25 mouse cellular contexts compared by ENCODE assay signal in genomic region chr4:117278381-117279252, GRCm38 (mm10). TPM values are rescaled to one million over a fixed set of nuclear protein-coding genes. Genes with fewer than 3 reads are reported as not detected.
A peak's percentile ranks its signal among the peaks of the same experiment; 100 is the strongest.
DNase-seq lines count a peak whose midpoint lies in the region; ATAC-seq and TF ChIP-seq lines count a peak whose summit lies in the region.
"Had no signal": no experiment of that assay in that cellular context is flagged by ENCODE, and none has a peak within 500 bp of the region (broad histone marks: within the 10 kb centered on the region; RNA-seq: fewer than 3 reads in every experiment).

No protein-coding gene starts in this region.

- H3K9ac ChIP-seq in forebrain, embryonic 12.5 days, result no peak overlapping the region
- no peak overlapping the region for H3K9ac ChIP-seq in midbrain, embryonic 13.5 days (replicated peaks)
- H3K9ac ChIP-seq: liver, embryonic 13.5 days; lung, embryonic 14.5 days; stomach, embryonic 15.5 days had no signal

- ATAC-seq in forebrain, embryonic 12.5 days (ENCODE audit: low FRiP score), result no peak
- peak; percentile 36 for ATAC-seq in Patski
- ATAC-seq in midbrain, embryonic 13.5 days, result no peak
- ATAC-seq: activated CD4-positive, CD25-positive, alpha-beta regulatory T cell, adult 4 months had no signal

- H3K36me3 ChIP-seq in forebrain, embryonic 12.5 days (replicated peaks), result peaks cover 92% of the 10 kb centered on the region
- H3K36me3 ChIP-seq in forebrain, embryonic 10.5 days (replicated peaks), result peaks cover 99% of the 10 kb centered on the region
- H3K36me3 ChIP-seq in midbrain, embryonic 13.5 days, result peaks cover 80% of the 10 kb centered on the region

- no peak overlapping the region for H3K4me2 ChIP-seq in forebrain, embryonic 12.5 days
- H3K4me2 ChIP-seq in midbrain, embryonic 13.5 days (replicated peaks), result no peak overlapping the region
- H3K4me2 ChIP-seq: heart, embryonic 11.5 days; liver, embryonic 13.5 days; lung, embryonic 14.5 days; stomach, embryonic 15.5 days had no signal

- TF ChIP-seq CTCF in layer of hippocampus, adult 2 months (conservative IDR thresholded peaks at IDR 0.05), result no peak
- TF ChIP-seq CTCF in Patski (IDR thresholded peaks at IDR 0.05), result no peak

- CTCF ChIA-PET in Patski (lab: Charles Lee), result interaction anchor here (0.6 to 2.5 kb wide), 3 partner anchors 8 to 11 kb away, joined by 3 to 10 read pairs (median 8); no protein-coding TSS in a partner anchor

- peaks cover 36% of the 10 kb centered on the region for H3K4me1 ChIP-seq in forebrain, embryonic 12.5 days
- peaks cover 59% of the 10 kb centered on the region for H3K4me1 ChIP-seq in forebrain, embryonic 10.5 days
- peaks cover 49% of the 10 kb centered on the region for H3K4me1 ChIP-seq in midbrain, embryonic 13.5 days (replicated peaks)

- in situ Hi-C loops in Patski (cut with MboI; ENCODE audit: low pct_unique_long_range_greater_than_20kb), result loop anchor here (10.0 kb wide), 1 partner anchor 396 kb away; no protein-coding TSS in a partner anchor

- H3K27ac ChIP-seq in forebrain, embryonic 12.5 days, result 0 out of 2 replicates have a peak overlapping the region, but pooled peaks have one; percentile 6
- H3K27ac ChIP-seq in forebrain, embryonic 10.5 days, result no peak overlapping the region
- peak overlapping the region; percentile 15; the same call in 1 of the 2 replicates for H3K27ac ChIP-seq in layer of hippocampus, adult 2 months
- H3K27ac ChIP-seq in midbrain, embryonic 13.5 days, result peak overlapping the region; percentile 2; the same call in 1 of the 2 replicates
- H3K27ac ChIP-seq: liver, embryonic 13.5 days; stomach, embryonic 15.5 days had no signal

- 83% methylated on average over 10 of the region's 10 CpGs for WGBS in forebrain, embryonic 12.5 days
- 87% methylated on average over 10 of the region's 10 CpGs for WGBS in forebrain, embryonic 10.5 days
- 57% methylated on average over 10 of the region's 10 CpGs for WGBS in midbrain, embryonic 13.5 days

- POLR2A ChIA-PET in Patski (lab: Charles Lee), result no interaction called here

- no peak for DNase-seq in forebrain, embryonic 10.5 days (ENCODE audit: extremely low spot score, low spot score)
- no peak for DNase-seq in layer of hippocampus, adult 2 months (ENCODE audit: low spot score in 2 of 2)
- no peak for DNase-seq in layer of hippocampus, adult 9-11 months
- DNase-seq in Patski (ENCODE audit: low read depth, low spot score) (peak; percentile 68), MN1 (ENCODE audit: low spot score) (no peak)
- DNase-seq: B cell, adult 2 months; cerebellum, adult 18-20 months; cerebellum, postnatal 25 days; embryo, embryonic 11 days; heart, postnatal 14 days; kidney, adult 18-20 months; kidney, postnatal 36 days; liver, embryonic 13.5 days; lung, embryonic 14.5 days; lung, postnatal 4 days; right cerebral cortex, postnatal 25 days; thymus, adult 2 months had no signal

- H3K4me3 ChIP-seq in forebrain, embryonic 12.5 days (replicated peaks), result no peak overlapping the region
- no peak overlapping the region for H3K4me3 ChIP-seq in forebrain, embryonic 10.5 days
- no peak overlapping the region for H3K4me3 ChIP-seq in layer of hippocampus, adult 2 months
- H3K4me3 ChIP-seq in midbrain, embryonic 13.5 days (replicated peaks), result no peak overlapping the region
- H3K4me3 ChIP-seq: liver, embryonic 13.5 days; stomach, embryonic 15.5 days had no signal

- no peaks in the 10 kb centered on the region for H3K27me3 ChIP-seq in forebrain, embryonic 12.5 days
- H3K27me3 ChIP-seq in forebrain, embryonic 10.5 days (ENCODE audit: poor library complexity, severe bottlenecking), result peaks cover 78% of the 10 kb centered on the region
- no peaks in the 10 kb centered on the region for H3K27me3 ChIP-seq in Patski
- peaks cover 59% of the 10 kb centered on the region for H3K27me3 ChIP-seq in midbrain, embryonic 13.5 days
- H3K27me3 ChIP-seq: liver, embryonic 13.5 days; stomach, embryonic 15.5 days had no signal

- peaks cover 10% of the 10 kb centered on the region for H3K9me3 ChIP-seq in forebrain, embryonic 12.5 days
- peaks cover 24% of the 10 kb centered on the region for H3K9me3 ChIP-seq in forebrain, embryonic 10.5 days
- peaks cover 10% of the 10 kb centered on the region; the same call in 1 of the 2 replicates for H3K9me3 ChIP-seq in midbrain, embryonic 13.5 days
- H3K9me3 ChIP-seq: stomach, embryonic 15.5 days had no signal

RNA-seq across cellular contexts. Expression of gene Armh1, which starts 26.7 kb away (rescaled TPM):
- 0.23 and 0.33 TPM in 2 replicates for polyA plus RNA-seq in forebrain, embryonic 12.5 days (2016; fragmentation: Nextera tagmentation; extraction: Ambion mirVana)
- 0.15 and 0.53 TPM in 2 replicates for polyA plus RNA-seq in forebrain, embryonic 10.5 days (2016; fragmentation: Nextera tagmentation; extraction: Ambion mirVana)
- under 1 TPM; 0.47 to 0.59 TPM for total RNA-seq in layer of hippocampus, adult 2 months (2021)
- polyA plus RNA-seq in Patski (2021), result 0.05 TPM
- polyA plus RNA-seq in midbrain, embryonic 13.5 days (2015; fragmentation: Nextera tagmentation; extraction: Ambion mirVana), result 0.31 and 0.83 TPM in 2 replicates
- total RNA-seq: gastrocnemius, adult 18-20 months; granulocyte monocyte progenitor cell, adult 5-6 weeks; neutrophil, adult 5-6 weeks had no signal
- polyA plus RNA-seq: activated CD4-positive, CD25-positive, alpha-beta regulatory T cell, adult 4 months; liver, embryonic 13.5 days had no signal

RNA-seq across cellular contexts. Expression of gene Tmem53, which starts 26.9 kb away (rescaled TPM):
- 7.8 and 8.4 TPM in 2 replicates for polyA plus RNA-seq in forebrain, embryonic 12.5 days (2016; fragmentation: Nextera tagmentation; extraction: Ambion mirVana)
- 7.3 and 7.8 TPM in 2 replicates for polyA plus RNA-seq in forebrain, embryonic 10.5 days (2016; fragmentation: Nextera tagmentation; extraction: Ambion mirVana)
- total RNA-seq in layer of hippocampus, adult 2 months (2021), result 1 to 10 TPM; 4.7 to 4.9 TPM
- polyA plus RNA-seq in Patski (2021), result 10.7 TPM
- 10.2 and 10.4 TPM in 2 replicates for polyA plus RNA-seq in midbrain, embryonic 13.5 days (2015; fragmentation: Nextera tagmentation; extraction: Ambion mirVana)
- total RNA-seq: neutrophil, adult 5-6 weeks had no signal
